Mouse (Mus musculus) heart, adult 2 months (tissue): ENCODE data around the gene 1700029I15Rik.

Experiments
- CTCF ChIP-seq: fragments of 200-600 bp; IDR thresholded peaks from 2 replicates; pipeline ENCODE4 v1.8.1; 2022; ENCODE audit warnings: antibody characterized with exemption, mild to moderate bottlenecking, moderate library complexity
- EP300 ChIP-seq: fragments of 200-500 bp; IDR thresholded peaks from 2 replicates; pipeline ENCODE4 v1.6.1; 2011; ENCODE audit warnings: low read depth, low read length, control low read depth; ENCODE audit not compliant: insufficient read depth
- POLR2A ChIP-seq: fragments of 200-500 bp; IDR thresholded peaks from 2 replicates; pipeline ENCODE4 v1.6.1; 2011; ENCODE audit warnings: mild to moderate bottlenecking, low read depth, low read length, control low read depth; ENCODE audit not compliant: insufficient read depth

DNA sequence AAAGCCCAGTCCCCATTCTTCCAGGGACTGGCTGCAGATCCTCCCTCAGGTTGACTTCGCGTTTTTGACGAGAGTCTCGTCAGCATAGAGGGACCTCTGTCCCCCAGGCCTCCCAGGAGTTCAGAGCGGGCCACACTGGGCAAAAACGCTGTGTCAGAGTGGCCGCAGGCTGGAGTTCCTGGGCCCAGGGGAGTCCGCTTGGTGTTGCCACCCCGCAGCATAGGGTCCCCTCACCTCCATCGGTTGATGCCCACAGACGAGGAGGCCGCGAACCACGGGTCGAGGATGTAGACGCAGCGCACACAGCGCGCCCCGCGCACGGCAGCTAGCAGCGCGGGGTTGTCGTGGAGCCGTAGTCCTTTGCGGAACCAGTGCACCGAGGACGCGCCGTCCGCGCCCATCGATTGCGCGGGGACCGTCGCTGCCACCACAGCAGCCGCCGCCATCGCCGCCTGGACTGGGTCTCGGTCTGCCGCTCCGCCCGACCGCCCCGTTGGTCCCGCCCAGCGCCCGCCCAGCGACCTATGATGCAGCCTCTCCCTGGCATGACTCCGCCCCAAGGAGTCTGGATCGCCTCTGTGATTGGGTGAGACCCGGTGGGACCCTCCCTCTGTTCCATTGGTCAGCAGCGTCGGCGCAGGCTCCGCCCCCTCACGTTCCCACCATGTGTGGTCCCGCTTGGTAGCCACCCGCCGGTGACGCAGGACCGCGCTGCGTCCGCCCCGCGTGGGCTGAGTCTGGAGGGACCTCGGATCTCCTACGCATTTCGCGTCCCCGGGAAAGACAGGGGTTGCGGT is 51.4 kb downstream of the 1700029I15Rik start, which contains the start of gene Cry2:
- peak; percentile 74 for TF ChIP-seq EP300
- TF ChIP-seq POLR2A, result peak; percentile 91
- TF ChIP-seq CTCF, result no peak; the same call in 1 of the 2 replicates
